Mouse (Mus musculus) urinary bladder, postnatal 36 days (tissue): ENCODE measurements around the gene Cacna1s.

Experiments
- DNase-seq, 2 experiments: peaks; one replicate each; pipeline ENCODE4 v3.0.0; 2022; ENCODE audit warnings: low spot score in 2 of 2, mixed read lengths in 1 of 2

The Cacna1s gene

GRCm38 (mm10) chr1:136052547-136052946 lies at the start of gene Cacna1s:
Cacna1s (plus strand) TSS chr1:136052750.
- DNase-seq: no peak

GRCm38 (mm10) chr1:136006292-136006748 lies 46.2 kb upstream of the Cacna1s start, which contains the start of gene Igfn1:
Igfn1 (minus strand) TSS chr1:136006342.
- no peak for DNase-seq

DNA sequence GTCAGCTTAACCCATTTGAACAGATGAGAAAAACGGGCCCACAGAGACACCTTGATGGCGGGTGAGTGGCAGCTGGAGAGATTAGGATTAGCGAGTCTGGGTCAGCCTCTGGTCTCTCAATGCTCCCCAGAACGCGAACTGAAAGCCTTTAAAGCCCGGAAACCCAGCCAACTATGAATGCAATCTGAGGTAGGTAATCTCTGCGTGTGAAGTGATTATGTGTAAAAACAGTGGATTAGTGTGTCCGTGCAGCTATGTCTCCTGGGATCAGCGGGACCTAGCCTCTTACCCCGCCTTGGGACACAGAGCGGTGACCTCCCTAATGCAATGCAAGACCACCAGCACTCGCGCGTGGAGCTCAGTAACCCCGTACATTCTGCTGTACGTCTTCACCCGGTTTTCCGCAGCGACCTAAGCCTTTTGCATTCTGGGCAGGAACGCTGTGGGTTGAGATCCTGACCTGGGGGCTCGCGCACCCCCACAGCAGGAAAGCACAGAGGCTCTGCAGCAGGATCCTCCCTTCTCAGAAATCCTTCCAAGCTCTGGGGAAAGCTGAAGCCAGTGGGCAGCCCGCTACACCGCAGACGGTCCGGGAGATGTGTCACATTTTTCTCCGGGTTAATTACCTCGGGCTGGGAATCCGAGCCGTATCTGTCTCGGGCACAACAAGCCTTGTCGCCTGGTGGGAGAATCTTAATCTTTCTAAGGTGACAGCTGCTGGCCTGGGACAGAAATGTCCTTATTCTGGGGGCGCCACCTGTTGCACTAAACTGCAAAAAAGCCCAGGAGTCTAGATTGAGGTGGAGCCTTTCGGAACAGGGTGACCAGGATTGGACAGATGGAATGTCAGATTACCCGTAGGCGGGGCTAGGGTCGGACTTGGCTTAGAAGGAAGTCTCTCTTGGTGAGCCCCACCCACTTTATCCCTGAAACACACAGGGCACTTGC lies 45.1 kb upstream of the Cacna1s start, which contains the start of gene Tmem9:
Tmem9 (plus strand) TSS at position 940 of the 948 bp plus-strand sequence.
- DNase-seq: peak; percentile 81 to 84

- DNase-seq: no peak
Measured at GRCm38 (mm10) chr1:136008159-136008533, 44.4 kb upstream of the Cacna1s start.

GRCm38 (mm10) chr1:136010247-136010646 lies 42.3 kb upstream of the Cacna1s start:
- no peak for DNase-seq

GRCm38 (mm10) chr1:136013513-136013912 lies 39.0 kb upstream of the Cacna1s start:
- no peak for DNase-seq

DNA sequence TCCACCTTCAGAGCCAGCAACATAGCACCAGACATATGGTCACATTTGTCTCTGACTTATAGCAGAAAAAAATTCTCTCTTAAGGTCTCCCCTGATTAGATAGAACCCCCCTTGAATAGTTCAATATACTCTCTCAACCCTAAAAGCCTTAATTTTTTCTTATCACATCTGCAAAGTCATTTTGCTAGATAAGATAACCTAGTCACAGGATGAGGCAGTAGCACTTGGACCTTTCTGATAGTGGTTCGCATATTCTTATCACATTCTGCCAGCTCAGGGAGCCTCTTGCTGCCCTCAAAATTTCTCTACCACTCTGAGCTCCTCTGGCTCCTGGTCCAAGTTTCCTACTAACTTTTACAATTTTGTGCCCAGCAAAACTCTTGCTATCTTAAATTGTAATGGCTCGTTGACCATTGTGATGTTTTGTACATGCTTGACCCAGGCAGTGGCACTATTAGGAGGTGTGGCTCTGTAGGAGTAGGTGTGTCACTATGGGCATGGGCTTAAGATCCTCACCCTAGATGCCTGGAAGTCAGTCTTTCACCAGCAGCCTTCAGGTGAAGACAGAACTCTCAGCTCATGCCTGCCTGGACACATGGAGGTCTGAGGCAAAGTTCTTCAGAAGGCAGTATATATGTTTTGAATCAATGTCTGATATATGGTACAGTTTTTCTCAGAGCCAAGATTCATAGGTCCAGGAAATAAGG lies 37.6 kb upstream of the Cacna1s start:
- DNase-seq: no peak

- DNase-seq: no peak
Measured at GRCm38 (mm10) chr1:136017307-136017706, 35.2 kb upstream of the Cacna1s start.

DNA sequence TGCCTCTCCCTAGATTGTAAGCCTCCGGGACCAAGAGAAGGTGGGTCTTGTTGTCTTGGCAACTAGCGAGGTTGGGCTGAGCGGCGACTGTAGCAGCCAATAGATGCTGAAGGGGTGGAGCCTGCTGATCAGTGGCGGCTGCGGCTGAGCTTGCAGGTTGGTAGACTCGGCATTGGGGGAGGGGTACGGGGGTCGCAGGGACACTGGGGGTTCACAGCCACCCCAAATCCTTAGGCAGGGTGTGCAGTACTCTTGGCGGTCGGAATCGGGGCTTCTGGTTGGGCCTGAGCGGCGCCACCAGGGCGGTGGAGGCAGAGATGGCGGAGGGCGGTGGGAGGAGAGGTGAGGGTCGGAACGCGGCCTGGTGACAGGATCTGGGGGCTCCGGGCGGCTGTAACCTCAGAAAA lies 34.6 kb upstream of the Cacna1s start:
- DNase-seq: peak; percentile 85 to 91

DNA sequence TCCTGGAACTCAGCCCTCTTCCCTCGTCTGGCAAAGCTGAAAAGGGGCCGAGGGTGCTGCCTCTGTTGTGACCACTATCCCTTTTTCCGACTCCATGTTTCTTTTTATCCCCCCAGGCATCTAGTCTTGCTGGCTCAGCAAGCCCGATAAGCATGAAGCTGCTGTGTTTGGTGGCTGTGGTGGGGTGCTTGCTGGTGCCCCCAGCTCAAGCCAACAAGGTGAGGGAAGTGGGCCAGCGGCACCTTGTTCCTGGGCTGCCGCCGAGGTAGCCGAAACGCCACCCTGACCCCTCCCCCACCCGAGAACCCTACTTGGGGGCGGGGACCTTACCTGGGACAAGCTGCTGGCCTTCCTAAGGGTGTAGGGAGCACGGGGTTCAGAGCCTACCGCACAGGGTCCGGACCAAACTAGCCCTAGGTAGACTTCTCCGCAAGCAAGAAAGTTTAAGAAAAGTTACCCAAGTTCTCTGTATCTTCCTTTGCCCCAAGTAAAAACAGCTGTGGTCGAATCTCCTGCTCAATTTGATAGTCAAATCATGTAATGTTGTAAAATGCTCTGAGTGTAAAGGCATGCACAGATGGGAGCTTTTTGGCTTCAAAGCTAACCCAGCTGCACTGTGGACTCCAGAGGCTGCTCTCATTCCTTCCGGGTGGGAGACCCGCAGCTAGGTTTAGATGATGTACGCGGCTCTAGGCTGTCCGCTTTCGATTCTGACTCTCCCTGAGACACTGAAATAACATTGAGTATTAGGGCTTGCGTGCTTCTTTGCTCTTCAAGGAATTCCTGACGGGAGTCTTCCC lies 34.0 kb upstream of the Cacna1s start:
- peak; percentile 11 to 30 for DNase-seq

GRCm38 (mm10) chr1:136030201-136030600 lies 22.3 kb upstream of the Cacna1s start:
- no peak for DNase-seq

- DNase-seq: no peak
Measured at GRCm38 (mm10) chr1:136031697-136032096, 20.9 kb upstream of the Cacna1s start.

DNA sequence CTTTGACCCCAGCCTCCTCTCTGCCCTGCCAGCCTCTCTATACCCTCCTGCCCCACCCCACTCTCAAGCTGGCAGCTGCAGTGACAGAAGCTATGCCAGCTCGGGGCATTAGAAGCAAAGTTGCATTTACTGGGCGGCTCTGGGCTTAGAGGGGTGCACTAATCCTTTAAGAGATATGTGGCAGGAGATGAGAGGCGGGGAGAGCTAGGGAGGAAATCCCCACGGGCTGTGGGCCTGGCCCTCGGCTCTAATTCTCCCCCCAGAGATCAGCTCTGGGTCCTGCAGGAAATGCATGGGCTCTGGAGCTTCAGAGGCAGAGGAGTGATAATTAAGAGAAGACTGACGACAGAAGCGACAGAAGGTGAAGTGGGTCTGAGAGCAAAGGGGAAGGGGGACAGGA lies 19.6 kb upstream of the Cacna1s start:
- DNase-seq: no peak

GRCm38 (mm10) chr1:136038746-136039538 lies 13.6 kb upstream of the Cacna1s start:
- DNase-seq: no peak

- no peak for DNase-seq
Measured at GRCm38 (mm10) chr1:136040452-136040851, 12.1 kb upstream of the Cacna1s start.

DNA sequence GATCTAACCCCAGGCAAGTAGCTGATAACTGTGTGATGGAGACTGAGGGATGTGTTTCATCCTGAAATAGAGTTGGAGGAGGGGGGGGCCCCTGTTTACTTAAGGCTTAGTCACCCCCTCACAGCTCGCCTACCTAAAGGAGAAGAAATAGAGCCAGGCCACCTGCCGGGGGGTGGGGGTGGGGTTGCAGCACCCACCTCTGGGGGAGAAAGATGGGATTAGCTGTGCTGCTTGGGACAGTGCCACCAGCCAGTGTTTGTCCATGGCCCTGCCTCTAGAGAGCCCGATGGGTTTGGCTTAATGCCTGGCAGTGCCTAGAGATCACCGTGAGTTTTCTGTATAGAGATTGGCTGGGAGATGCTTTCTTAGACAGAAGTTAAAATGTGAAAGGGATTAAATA lies 11.7 kb upstream of the Cacna1s start:
- DNase-seq: no peak

- peak in 1 of 2 experiments; percentile 24 for DNase-seq
Measured at GRCm38 (mm10) chr1:136045774-136046173, 6.8 kb upstream of the Cacna1s start.

DNA sequence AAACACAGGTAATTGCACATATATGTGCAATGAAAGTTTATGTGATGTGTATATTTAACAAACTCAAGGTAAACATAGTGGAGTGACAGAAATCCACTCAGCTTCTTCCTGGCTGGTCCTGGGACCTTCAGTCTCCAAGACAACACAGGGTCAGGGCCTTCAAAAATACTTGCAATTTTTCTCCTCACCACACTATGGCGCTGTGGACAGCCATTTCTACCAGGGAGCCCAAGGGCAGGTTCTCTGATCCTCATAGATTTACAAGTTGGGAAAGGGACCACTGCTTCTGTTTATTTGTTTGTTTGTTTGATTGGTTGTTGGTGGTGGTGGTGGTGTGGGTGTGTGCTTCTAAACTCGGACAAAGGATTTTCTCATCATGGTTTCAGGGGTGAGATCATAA lies 5.1 kb upstream of the Cacna1s start:
- DNase-seq: no peak

- DNase-seq: no peak
Measured at GRCm38 (mm10) chr1:136047894-136048293, 4.7 kb upstream of the Cacna1s start.

GRCm38 (mm10) chr1:136050312-136051012 lies 2.1 kb upstream of the Cacna1s start, which contains the start of gene Ascl5:
Ascl5 (plus strand) TSS chr1:136050804.
- no peak for DNase-seq
